Mouse (Mus musculus) leukemia stem cell, adult 10-12 weeks (primary cell): ENCODE measurements around the gene Pdk4. TPM values are rescaled to one million over a fixed set of nuclear protein-coding genes. Genes with fewer than 3 reads are reported as not detected.

Experiments
- polyA plus RNA-seq: library from polyadenylated mRNA; stranded (reverse); fragments of >175 nt; gene quantifications from 2 replicates; pipeline ENCODE4 v1.2.3, GENCODE M21; 2012; ENCODE audit warnings: low replicate concordance

Gene Pdk4
- 0.08 TPM in 1 of 2 replicates, not detected in the other for polyA plus RNA-seq

GRCm38 (mm10) chr6:5495961-5496853 is at the start of gene Pdk4:
Gene Pdk4 (minus strand): TSS chr6:5496309.

Other genes starting within 250 kb of the Pdk4 start
- gene Pon3, start 240.0 kb downstream of the Pdk4 start, polyA plus RNA-seq = 0.56 TPM in 1 of 2 replicates, not detected in the other
- 23.6 and 30.8 TPM in 2 replicates for gene Pon2, start 197.9 kb downstream of the Pdk4 start, polyA plus RNA-seq
- gene Asb4, start 112.9 kb downstream of the Pdk4 start, polyA plus RNA-seq = not detected in 2 replicates
- gene Dync1i1, start 229.3 kb upstream of the Pdk4 start, polyA plus RNA-seq = not detected in 2 replicates